Mouse (Mus musculus) limb, embryonic 14.5 days (tissue): Measurements from ENCODE around the gene Sidt2. TPM values are rescaled to one million over a fixed set of nuclear protein-coding genes. Genes with fewer than 3 reads are reported as not detected.
A peak's percentile ranks its signal among the peaks of the same experiment; 100 is the strongest.

Source experiments
- ATAC-seq: fragments of 200-750 bp; cut with Nextera tagmentation; 2 replicates; pipeline ENCODE4 v1.8.0; 2017; ENCODE audit warnings: low read depth, moderate number of reproducible peaks, moderate TSS enrichment; ENCODE audit not compliant: low FRiP score
- DNase-seq: peaks from one replicate; pipeline ENCODE4 v3.0.0-alpha.2; 2015; ENCODE audit warnings: low spot score
- H3K27ac ChIP-seq: fragments of 300-500 bp; sonication (generic); replicated peaks from 2 replicates; pipeline ENCODE4 v1.5.1; 2014; ENCODE audit warnings: low read depth, mild to moderate bottlenecking, low read length, moderate library complexity, mixed read lengths
- H3K27me3 ChIP-seq: fragments of 300-500 bp; sonication (generic); 2 replicates; pipeline ENCODE4 v1.6.1; 2014; ENCODE audit warnings: low read length, mixed read lengths; ENCODE audit not compliant: control insufficient read depth, insufficient read depth
- H3K36me3 ChIP-seq: fragments of 300-500 bp; sonication (generic); 2 replicates; pipeline ENCODE4 v1.6.1; 2014; ENCODE audit warnings: mild to moderate bottlenecking, low read length, moderate library complexity, mixed read lengths; ENCODE audit not compliant: control insufficient read depth, insufficient read depth
- H3K4me1 ChIP-seq: fragments of 300-500 bp; sonication (generic); 2 replicates; pipeline ENCODE4 v1.6.1; 2014; ENCODE audit warnings: antibody characterized with exemption, low read length, mixed read lengths; ENCODE audit not compliant: control insufficient read depth, insufficient read depth
- H3K4me2 ChIP-seq: fragments of 300-500 bp; sonication (generic); replicated peaks from 2 replicates; pipeline ENCODE4 v1.6.1; 2014; ENCODE audit warnings: low read depth, mild to moderate bottlenecking, low read length, moderate library complexity; ENCODE audit not compliant: severe bottlenecking
- H3K4me3 ChIP-seq: fragments of 300-500 bp; sonication (generic); replicated peaks from 2 replicates; pipeline ENCODE4 v1.5.1; 2014; ENCODE audit warnings: low read length
- H3K9ac ChIP-seq: fragments of 300-500 bp; sonication (generic); 2 replicates; pipeline ENCODE4 v1.6.1; 2014; ENCODE audit warnings: mild to moderate bottlenecking, low read depth, low read length, moderate library complexity; ENCODE audit not compliant: severe bottlenecking
- H3K9me3 ChIP-seq: fragments of 300-500 bp; sonication (generic); 2 replicates; pipeline ENCODE4 v1.6.1; 2016; ENCODE audit warnings: low read length; ENCODE audit not compliant: control insufficient read depth
- POLR2A ChIP-seq: fragments of 200-500 bp; IDR thresholded peaks from 2 replicates; pipeline ENCODE4 v1.8.0; 2012; ENCODE audit warnings: inconsistent platforms, mild to moderate bottlenecking, moderate library complexity, borderline replicate concordance; ENCODE audit not compliant: insufficient read depth, insufficient read length; ENCODE audit errors: extremely low read depth
- WGBS: fragments of 180-500 bp; shearing (Covaris S2); extraction: QIAGEN DNeasy Blood & Tissue Kit; methylation state at CpG from one replicate; pipeline ENCODE4 v1.1.7; 2014; 5-methylcytosine and 5-hydroxymethylcytosine counted together
- polyA plus RNA-seq, 2 experiments: library from polyadenylated mRNA; depleted of rRNA in 1 of 2; stranded (reverse) in 1 of 2; unstranded in 1 of 2; fragments of >200 nt; fragmentation: Nextera tagmentation in 1 of 2; extraction: Ambion mirVana in 1 of 2; gene quantifications; 2 replicates each; pipeline versions ENCODE4 v1.2.1 to v1.2.3; 2012 to 2014

Gene Sidt2
- polyA plus RNA-seq, 2 experiments: 56.1 to 121 TPM

- Histone ChIP-seq H3K4me2 (peak overlapping the region; percentile 77), H3K4me3 (peak overlapping the region; percentile 97), H3K9me3 (no peaks in the 10 kb centered on the region), H3K9ac (peak overlapping the region; percentile 98), H3K4me1 (peaks cover 12% of the 10 kb centered on the region; the same call in 1 of the 2 replicates), H3K27ac (peak overlapping the region; percentile 93), H3K27me3 (no peaks in the 10 kb centered on the region), H3K36me3 (peaks cover 5% of the 10 kb centered on the region; the same call in 1 of the 2 replicates)
- peak; percentile 78; the same call in 1 of the 2 replicates for TF ChIP-seq POLR2A
- DNase-seq (peak; percentile 94), ATAC-seq (peak; percentile 96)
- WGBS: 1% methylated on average over 20 of the region's 76 CpGs
Measured at GRCm38 (mm10) chr9:45984409-45985228, 29.6 kb upstream of the Sidt2 start.

GRCm38 (mm10) chr9:45983676-45984408 lies 28.8 kb upstream of the Sidt2 start:
- ATAC-seq (peak; percentile 4; the same call in 1 of the 2 replicates), DNase-seq (peak; percentile 13)
- Histone ChIP-seq H3K9ac (peak overlapping the region; percentile 98), H3K4me2 (peak overlapping the region; percentile 77), H3K27me3 (no peaks in the 10 kb centered on the region), H3K4me3 (peak overlapping the region; percentile 97), H3K36me3 (peaks cover 5% of the 10 kb centered on the region; the same call in 1 of the 2 replicates), H3K9me3 (no peaks in the 10 kb centered on the region), H3K27ac (peak overlapping the region; percentile 93), H3K4me1 (peaks cover 12% of the 10 kb centered on the region; the same call in 1 of the 2 replicates)
- under 1% methylated on average over 23 of the region's 23 CpGs for WGBS
- TF ChIP-seq POLR2A: no peak

GRCm38 (mm10) chr9:45981331-45981730 lies 26.3 kb upstream of the Sidt2 start:
- no peak for TF ChIP-seq POLR2A
- H3K4me2 ChIP-seq: no peak overlapping the region
- no peaks in the 10 kb centered on the region for H3K27me3 ChIP-seq
- DNase-seq (no peak), ATAC-seq (no peak)
- no peak overlapping the region for H3K4me3 ChIP-seq
- peaks cover 12% of the 10 kb centered on the region; the same call in 1 of the 2 replicates for H3K4me1 ChIP-seq
- peaks cover 18% of the 10 kb centered on the region; the same call in 1 of the 2 replicates for H3K36me3 ChIP-seq
- H3K27ac ChIP-seq: no peak overlapping the region
- H3K9me3 ChIP-seq: no peaks in the 10 kb centered on the region
- H3K9ac ChIP-seq: no peak overlapping the region

GRCm38 (mm10) chr9:45980611-45981010 lies 25.6 kb upstream of the Sidt2 start:
- DNase-seq (no peak), ATAC-seq (no peak)
- TF ChIP-seq POLR2A: no peak
- Histone ChIP-seq H3K27me3 (no peaks in the 10 kb centered on the region), H3K27ac (no peak overlapping the region), H3K4me3 (no peak overlapping the region), H3K4me2 (no peak overlapping the region), H3K36me3 (peaks cover 22% of the 10 kb centered on the region), H3K9me3 (no peaks in the 10 kb centered on the region), H3K9ac (no peak overlapping the region), H3K4me1 (peaks cover 12% of the 10 kb centered on the region; the same call in 1 of the 2 replicates)
- WGBS: 89% methylated on average over 1 of the region's 1 CpGs

GRCm38 (mm10) chr9:45979778-45980177 lies 24.7 kb upstream of the Sidt2 start:
- Histone ChIP-seq H3K27ac (no peak overlapping the region), H3K4me2 (no peak overlapping the region), H3K4me1 (peaks cover 9% of the 10 kb centered on the region; the same call in 1 of the 2 replicates), H3K27me3 (no peaks in the 10 kb centered on the region), H3K4me3 (no peak overlapping the region), H3K36me3 (peaks cover 29% of the 10 kb centered on the region), H3K9me3 (no peaks in the 10 kb centered on the region), H3K9ac (no peak overlapping the region)
- no peak for DNase-seq
- no peak for ATAC-seq
- WGBS: 94% methylated on average over 2 of the region's 2 CpGs
- TF ChIP-seq POLR2A: no peak
